Mouse (Mus musculus): ENCODE data around the gene Thap3.
A peak's percentile ranks its signal among the peaks of the same experiment; 100 is the strongest.
"Not testable (repeated sequence)": the region's sequence is repeated elsewhere in the genome, so short reads cannot be mapped to it uniquely, and the experiment has no call there.

Thap3 gene

GRCm38 (mm10) chr4:151988342-151989109, at the start of gene Thap3:
Gene Thap3 (minus strand): TSS chr4:151988997.
- DNase-seq, result peak; percentile 82 to 88

- DNase-seq, result no peak
Measured at GRCm38 (mm10) chr4:152038225-152038984, 49.6 kb upstream of the Thap3 start, which contains the start of gene Tas1r1. Gene Tas1r1 (minus strand): TSS chr4:152038568.

- DNase-seq, result not testable (repeated sequence)
Measured at GRCm38 (mm10) chr4:152036464-152036863, 47.7 kb upstream of the Thap3 start.

- DNase-seq, result no peak
Measured at GRCm38 (mm10) chr4:152032922-152033321, 44.1 kb upstream of the Thap3 start.

GRCm38 (mm10) chr4:152029997-152030396, 41.2 kb upstream of the Thap3 start:
- no peak for DNase-seq

- DNase-seq, result peak in 1 of 2 experiments; percentile 41
Measured at GRCm38 (mm10) chr4:152029087-152029486, 40.3 kb upstream of the Thap3 start.

- no peak for DNase-seq
Measured at GRCm38 (mm10) chr4:152028456-152028855, 39.7 kb upstream of the Thap3 start.

GRCm38 (mm10) chr4:152027524-152027923, 38.7 kb upstream of the Thap3 start, which contains the start of gene Zbtb48:
Gene Zbtb48 (minus strand): TSS chr4:152027671.
- DNase-seq, result peak; percentile 96 to 99

GRCm38 (mm10) chr4:152026751-152027508, 38.1 kb upstream of the Thap3 start:
- DNase-seq, result no peak

GRCm38 (mm10) chr4:152024525-152024924, 35.7 kb upstream of the Thap3 start:
- no peak for DNase-seq

- no peak for DNase-seq
Measured at GRCm38 (mm10) chr4:152022506-152022905, 33.7 kb upstream of the Thap3 start.

- no peak for DNase-seq
Measured at GRCm38 (mm10) chr4:152021568-152022097, 32.8 kb upstream of the Thap3 start.

- DNase-seq, result no peak
Measured at GRCm38 (mm10) chr4:152020024-152020423, 31.2 kb upstream of the Thap3 start.

GRCm38 (mm10) chr4:152019073-152019472, 30.3 kb upstream of the Thap3 start:
- no peak for DNase-seq

GRCm38 (mm10) chr4:152013036-152013813, 24.4 kb upstream of the Thap3 start:
- no peak for DNase-seq

- no peak for DNase-seq
Measured at GRCm38 (mm10) chr4:152012109-152012508, 23.3 kb upstream of the Thap3 start.

GRCm38 (mm10) chr4:152011171-152011760, 22.5 kb upstream of the Thap3 start:
- no peak for DNase-seq

- peak in 1 of 2 experiments; percentile 53 for DNase-seq
Measured at GRCm38 (mm10) chr4:152010707-152011134, 21.9 kb upstream of the Thap3 start.

GRCm38 (mm10) chr4:152010091-152010706, 21.4 kb upstream of the Thap3 start:
- DNase-seq, result no peak

- peak; percentile 67 to 81 for DNase-seq
Measured at GRCm38 (mm10) chr4:152009076-152010051, 20.6 kb upstream of the Thap3 start.
